Mouse (Mus musculus): ENCODE data around the gene Msh5.

The Msh5 gene

DNA sequence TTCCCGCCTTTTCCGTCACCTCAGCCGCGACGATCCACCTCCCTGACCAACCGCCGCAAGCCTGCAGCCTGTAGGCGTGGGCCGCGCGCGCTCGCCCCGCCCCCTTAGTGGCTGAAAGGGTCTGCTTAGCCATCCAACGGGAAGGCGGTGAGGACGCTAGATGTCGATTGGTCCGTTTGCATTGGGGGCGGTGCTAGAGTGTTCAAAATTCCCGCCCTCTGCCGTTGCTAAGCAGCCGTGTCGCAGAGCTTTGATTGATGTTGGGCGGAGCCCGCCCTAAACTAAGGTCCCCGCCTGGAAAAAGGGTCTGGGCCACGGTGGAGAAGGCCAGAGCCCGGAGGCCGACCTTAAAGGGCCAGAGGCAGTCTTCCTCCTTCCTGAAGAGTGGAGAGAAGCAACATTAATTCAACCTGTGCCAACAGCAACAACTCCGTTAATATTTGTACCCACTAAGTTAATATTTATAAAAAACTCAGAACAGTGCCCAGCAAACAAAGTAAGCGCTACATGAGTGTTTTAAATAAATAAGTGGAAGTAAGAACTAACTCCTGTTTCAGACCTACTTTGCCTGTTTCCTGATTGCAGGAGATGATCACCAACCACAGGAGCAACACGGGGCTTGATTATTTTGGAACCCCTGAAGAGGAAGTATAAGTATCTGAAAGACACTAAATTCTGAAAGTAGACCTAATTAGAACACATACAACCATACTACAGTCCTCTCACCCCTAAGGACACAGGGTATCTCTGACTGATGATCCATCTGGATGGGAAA lies at the start of gene Msh5:
TSS of gene Msh5 (minus strand) at position 65 of the 775 bp plus-strand sequence.
- peak; percentile 100 for DNase-seq (ENCODE audit: low spot score)

DNA sequence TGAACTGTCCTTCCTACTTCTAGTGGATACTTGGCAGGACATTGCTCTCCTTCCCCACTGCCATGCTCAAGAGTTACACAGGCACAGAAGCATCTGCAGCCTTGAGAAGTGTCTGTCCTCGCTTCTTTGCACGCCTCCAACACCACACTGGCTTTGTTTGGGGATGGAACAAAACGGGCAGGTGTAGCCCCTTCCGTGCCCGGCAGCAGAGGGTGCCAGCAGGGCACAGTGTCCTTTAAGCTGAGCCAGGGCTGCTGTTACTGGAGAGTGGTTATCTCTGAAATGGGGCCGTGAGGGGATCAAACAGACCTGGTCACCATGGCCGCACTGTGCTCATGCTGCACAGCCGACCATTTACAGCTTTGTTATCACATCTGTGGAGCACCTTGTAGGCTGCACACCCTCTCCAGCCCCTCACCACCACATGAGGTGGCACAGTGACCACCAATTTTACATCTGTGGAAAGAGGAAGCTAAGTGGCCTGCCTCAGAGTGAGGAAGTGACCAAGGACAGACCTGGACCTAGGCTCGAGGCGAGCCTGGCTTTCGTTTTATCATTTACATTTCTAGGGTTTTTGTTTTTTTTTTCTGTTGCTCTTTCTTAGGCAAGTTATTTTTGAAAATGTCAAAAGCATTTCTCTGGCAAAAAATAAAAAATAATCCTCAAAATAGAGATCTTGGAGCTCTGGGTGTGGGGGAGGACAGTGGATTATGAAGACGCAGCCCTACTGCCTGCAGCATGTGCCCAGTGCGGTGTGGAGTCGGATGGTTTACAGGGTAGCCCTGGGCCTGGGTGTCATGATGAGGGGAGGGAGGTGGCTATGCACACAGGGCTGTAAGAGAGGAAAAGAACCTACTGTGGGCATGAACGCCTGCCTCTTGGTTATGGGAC lies 48.2 kb upstream of the Msh5 start:
- DNase-seq (ENCODE audit: low spot score), result no peak

DNA sequence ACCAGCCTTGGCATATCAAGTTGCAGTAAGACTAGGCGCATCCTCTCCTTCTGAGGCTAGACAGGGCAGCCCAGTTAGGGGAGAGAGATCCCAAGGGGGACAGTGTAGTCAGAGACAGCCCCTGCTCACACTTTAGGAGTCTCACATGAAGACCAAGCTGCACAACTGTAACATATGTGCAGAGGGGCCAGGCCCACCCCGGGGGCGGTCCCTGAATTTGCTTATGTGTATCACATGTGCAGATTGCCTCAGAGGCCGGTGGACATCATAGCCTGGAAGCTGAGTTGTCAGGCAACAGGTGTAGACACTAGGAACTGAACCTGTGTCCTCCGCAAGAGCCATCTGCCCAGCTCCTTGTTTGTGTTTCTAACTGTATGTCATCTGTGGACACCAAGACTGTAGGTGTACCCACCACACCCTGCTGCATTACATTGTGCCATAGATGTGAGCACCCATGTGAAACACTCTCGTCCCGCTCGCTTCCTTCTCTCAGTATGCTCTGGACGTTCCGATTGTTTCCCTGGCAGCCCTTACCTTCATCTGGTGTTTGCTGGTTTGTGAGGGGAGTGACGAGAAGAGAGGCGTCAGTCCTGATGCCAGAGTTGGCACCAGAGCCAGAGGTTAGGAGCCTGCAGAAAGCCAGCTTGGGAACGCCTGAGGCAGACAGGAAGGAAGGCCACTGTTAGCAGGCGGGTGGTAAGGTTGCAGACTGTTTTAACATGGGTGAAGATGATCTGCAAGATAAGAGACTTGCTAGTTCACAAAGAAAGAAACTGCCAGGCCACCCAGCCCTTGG lies 46.1 kb upstream of the Msh5 start:
- no peak for DNase-seq (ENCODE audit: low spot score)

DNA sequence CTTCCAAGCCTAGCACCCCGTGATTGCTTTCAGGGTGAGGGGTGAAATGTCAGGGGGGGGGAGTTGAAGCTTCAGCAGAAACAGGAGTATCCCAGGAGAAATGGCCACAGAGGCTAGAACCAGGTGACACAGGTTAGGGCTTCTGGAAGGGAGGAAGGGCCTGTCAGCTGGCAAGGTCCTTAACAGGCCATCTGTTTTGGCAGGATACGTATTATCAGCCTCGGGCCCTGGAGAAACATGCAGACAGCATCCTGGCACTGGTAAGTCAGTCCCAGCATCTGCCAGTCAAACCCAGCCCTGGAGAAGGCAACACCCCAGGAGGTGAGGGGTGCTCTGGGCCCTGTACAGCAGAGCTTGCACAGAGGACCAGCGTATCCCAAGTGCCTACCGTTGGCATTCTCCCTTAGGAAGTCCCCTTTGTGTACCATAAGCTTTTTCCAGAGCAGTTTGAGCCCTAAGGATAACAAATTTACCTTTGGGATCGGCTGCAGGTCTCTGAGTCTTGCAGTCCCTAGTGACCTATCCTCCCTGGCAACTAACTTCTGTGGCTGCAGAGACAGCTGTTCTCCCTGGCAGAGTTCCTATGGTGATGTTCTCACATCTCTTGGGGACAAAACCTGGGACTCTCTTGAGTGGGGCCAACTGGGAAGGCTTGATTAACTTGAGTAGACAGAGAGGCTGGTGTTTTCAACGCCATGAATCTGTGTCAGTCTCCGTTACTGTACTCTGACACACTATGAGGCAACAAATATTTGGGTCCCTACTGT lies 43.8 kb upstream of the Msh5 start:
- no peak for DNase-seq (ENCODE audit: low spot score)

DNA sequence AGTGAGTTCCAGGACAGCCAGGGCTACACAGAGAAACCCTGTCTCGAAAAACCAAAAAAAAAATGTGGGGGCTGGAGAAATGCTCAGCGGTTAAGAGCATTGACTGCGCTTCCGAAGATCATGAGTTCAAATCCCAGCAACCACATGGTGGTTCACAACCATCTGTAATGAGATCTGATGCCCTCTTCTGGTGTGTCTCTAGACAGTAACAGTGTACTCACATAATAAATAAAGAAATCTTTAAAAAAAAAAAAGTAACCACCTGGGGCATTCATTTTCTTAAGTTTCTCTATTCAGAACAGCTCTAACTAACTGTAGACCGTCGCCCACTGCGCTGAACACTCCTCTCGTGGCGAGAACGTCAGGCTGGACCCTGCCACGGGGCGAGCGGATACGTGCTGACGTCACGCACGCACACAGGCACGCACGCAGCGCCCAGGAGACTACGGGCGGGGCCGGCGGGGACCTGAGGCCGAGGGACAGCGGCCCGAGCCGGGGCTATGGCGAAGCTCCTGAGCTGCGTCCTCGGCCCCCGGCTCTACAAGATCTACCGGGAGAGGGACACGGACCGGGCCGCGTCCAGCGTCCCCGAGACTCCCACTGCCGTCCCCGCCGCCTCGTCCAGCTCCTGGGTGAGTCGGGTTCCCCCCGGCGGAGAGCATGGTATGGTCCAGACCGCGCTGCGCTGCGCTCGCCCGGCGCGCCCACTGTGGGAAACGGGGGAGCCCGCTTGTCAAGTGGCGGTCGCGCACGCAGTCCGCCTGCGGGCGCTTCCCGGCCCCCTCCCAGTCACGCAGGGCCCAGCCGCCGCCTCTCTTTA lies 42.5 kb upstream of the Msh5 start, which contains the start of gene Abhd16a:
TSS of gene Abhd16a (plus strand) at position 439 of the 820 bp plus-strand sequence.
- peak; percentile 93 for DNase-seq (ENCODE audit: low spot score)

DNA sequence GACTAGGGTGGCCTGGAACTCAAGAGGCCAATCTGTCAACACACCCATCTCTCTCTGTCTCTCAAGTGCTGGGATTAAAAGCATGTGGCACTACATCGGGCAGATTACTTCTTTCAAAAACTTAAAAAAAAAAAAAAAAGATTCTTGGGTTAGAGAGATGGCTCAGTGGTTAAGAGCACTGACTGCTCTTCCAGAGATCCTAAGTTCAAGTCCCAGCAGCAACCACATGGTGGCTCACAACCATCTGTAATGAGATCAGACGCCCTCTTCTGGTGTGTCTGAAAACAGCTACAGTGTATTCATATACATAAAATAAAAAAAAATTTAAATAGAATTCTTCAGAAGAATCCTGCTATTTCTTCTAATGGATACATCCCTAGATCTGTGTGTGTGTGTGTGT lies 41.6 kb upstream of the Msh5 start:
- DNase-seq (ENCODE audit: low spot score), result no peak

DNA sequence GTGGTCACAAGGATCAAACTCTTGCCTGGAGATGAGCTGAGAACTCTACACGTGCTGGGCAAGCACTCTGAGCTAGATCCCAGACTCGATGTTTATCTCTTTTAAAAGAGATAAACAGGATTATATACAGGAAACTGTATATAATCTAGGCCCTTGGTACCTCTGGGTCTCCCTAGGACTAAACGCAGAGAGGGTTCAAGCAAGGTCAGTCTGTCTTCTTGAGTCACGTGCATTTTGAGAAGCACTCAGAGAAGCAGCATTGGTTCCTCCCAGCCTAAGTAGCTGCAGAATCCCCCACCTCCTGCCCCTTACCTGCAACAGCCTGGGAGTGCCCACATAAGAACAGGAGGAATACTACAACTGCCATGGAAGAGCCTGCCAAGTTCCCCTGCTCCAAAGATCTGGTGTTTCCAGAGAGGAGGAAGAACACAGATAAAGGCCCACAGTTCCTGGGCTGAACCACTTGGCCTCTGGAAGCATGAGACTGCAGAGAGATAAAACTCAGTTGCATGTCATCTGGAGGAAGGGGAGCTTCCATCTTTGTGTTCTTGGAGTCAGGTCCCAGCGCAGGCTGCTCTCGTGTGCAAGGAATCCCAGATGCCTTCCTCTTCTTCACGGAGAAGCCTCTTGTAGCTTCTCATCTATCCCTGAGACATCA lies 38.8 kb upstream of the Msh5 start, which contains the start of gene Ly6g6f:
TSS of gene Ly6g6f (minus strand) at position 403 of the 658 bp plus-strand sequence.
- DNase-seq (ENCODE audit: low spot score), result no peak

DNA sequence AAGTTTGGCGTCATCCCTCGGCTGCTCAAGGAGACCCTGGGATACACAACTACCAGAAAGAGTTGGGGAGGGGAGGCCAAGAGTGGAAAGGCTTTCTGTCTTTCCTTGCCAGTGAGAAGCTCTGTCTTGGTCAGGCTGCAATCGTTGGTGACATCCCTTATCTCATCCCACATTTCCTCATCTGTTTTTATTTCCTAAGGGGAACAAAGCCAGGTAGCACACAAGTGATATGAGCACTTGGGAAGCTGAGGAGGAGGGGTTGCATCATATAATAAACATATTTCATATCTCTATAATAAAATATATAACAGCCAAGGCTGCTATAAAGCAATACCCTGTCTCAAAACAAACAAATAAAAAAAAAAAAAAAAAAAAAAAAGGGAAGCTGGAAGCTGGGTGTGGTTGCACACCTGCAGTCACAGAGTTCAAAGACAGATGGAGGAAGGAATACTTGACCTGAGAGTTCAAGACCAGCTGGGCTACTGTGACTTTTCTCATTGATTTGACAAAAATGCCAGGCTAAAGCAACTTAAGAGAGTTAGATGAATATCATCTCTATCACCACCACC lies 37.5 kb upstream of the Msh5 start:
- DNase-seq (ENCODE audit: low spot score), result no peak

DNA sequence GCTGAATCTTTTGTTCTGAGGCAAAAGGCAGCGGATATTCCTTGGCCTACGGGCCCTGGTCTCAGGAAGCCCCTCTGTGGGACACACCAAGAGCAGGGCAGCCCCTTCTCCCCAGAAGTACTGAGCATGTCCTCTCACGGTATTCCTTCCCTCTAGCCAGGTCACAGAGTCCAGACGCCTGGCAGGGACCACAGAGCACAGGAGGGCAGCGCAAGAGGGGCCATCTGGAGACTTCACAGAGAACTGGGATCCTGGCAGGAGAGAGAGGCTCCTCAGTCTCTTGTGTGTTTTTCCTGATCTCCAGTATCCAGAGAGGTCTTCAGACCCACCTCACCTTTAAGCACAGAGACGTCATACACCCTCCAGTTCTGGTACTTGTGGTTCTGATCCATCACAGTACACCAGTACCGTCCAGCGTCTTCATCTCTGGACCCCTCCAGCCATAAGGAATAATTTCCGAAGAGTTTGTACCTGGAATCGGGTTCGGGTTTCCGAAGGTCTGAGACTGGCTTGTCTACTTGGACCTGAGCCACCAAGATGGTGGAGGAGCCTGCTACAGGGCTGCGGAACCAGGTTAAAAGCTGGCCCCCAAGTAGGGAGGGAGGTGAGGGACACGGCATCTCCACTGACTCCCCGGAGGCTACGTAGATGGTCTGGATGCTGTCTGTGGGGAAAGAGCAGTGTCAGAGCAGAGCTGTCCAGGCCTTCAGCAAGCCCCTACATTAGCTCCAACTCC lies 36.5 kb upstream of the Msh5 start:
- DNase-seq (ENCODE audit: low spot score), result no peak

DNA sequence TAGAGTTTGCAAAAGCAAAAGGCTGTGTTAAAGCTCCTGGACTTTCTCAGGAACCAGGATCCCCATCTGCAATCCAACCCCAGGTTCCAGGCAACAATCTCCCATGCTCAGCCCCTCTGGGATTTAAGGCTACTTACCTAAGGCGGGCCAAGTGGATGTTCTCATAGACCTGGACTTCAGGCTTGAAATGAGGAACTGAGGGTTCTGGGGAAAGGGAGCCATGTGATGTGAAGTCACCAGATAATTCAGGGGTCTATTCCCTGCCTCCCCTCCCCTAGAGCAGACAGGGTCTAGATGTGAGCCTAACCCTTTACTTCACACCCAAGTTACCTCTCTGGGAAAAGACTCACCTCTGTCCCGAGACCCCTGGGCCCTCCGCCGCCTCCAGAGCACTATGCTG lies 34.2 kb upstream of the Msh5 start:
- DNase-seq (ENCODE audit: low spot score), result no peak

DNA sequence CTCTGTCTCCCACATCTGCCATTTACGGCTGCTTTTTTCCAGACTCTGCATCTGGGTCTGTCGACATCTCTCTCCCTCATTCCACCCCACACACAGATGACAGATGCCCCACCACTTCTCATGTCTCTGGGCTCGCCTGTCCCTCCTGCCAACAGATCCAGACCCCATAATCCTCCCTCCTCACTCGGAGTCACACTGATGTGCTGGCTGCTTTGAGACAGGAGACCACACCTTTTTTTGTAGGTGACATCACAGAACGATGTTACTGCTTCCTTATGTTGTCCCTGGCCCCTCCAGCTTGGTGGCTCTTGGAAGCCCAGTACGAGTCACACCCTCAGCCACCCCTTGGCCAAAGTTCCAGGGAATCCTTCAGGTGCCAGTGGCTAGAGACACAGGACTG lies 33.7 kb upstream of the Msh5 start:
- no peak for DNase-seq (ENCODE audit: low spot score)

DNA sequence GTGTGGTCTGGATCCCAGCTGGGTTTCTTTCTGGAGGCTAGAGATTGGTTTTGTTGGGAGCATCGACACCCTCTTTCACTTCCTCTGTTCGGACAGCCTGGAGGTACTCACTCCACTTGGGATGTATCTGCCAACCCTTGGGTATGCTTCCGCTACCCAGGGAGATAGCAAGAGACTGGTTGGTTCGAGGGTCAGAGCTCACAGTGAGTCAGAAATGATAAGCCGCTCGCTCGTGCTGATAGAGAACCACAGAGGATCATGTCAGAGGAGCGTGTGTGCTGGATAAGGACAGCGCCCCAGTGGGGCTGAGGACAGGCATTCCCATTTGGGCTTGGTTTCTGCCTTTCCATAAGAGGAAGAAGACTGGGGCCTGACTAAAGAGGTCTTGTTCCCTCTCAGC lies 33.2 kb upstream of the Msh5 start:
- no peak for DNase-seq (ENCODE audit: low spot score)

DNA sequence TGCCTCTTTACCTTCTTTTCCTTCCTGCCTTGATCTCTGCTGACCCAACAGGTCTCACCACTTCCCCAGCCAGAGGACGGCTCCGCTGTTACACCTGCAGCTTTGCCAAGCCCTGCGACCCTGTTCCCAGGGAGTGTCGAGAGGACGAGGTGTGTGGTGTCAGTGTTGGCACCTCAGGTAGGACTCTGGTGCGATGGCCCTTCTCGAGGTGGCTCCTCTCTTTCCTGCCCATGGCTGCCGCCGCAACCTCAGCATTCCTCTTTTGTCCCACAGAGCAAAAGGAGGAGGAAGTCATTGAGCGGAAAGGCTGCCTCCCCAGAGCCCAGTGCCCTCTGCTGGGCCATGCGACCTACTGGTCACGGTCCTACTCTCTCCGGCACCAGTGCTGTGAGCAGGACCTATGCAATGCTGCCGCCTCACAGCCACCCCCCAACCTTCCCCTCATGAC lies 31.3 kb upstream of the Msh5 start, which contains the start of gene Ly6g6d:
TSS of gene Ly6g6d (minus strand) at position 280 of the 448 bp plus-strand sequence.
- DNase-seq (ENCODE audit: low spot score), result peak; percentile 65

DNA sequence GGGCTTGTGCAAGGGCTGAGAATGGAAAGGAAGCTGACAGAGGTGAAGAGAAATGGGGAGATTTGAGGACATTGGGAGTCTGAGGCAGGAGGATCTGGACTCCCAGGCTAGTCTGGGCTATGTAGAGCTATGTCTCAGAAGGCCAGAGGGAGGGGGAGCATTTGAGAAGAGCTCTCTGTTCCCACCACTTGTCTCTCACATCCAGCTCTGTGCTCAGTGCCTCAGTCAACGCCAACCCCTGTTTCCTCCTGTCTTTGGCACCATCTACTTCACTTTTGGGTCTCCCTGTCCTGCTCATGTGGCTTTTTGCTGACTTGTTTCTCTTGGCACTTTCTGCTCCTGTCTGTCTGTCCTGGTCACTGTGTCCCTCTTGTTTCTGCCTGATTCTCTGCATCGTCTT lies 30.7 kb upstream of the Msh5 start:
- DNase-seq (ENCODE audit: low spot score), result no peak

DNA sequence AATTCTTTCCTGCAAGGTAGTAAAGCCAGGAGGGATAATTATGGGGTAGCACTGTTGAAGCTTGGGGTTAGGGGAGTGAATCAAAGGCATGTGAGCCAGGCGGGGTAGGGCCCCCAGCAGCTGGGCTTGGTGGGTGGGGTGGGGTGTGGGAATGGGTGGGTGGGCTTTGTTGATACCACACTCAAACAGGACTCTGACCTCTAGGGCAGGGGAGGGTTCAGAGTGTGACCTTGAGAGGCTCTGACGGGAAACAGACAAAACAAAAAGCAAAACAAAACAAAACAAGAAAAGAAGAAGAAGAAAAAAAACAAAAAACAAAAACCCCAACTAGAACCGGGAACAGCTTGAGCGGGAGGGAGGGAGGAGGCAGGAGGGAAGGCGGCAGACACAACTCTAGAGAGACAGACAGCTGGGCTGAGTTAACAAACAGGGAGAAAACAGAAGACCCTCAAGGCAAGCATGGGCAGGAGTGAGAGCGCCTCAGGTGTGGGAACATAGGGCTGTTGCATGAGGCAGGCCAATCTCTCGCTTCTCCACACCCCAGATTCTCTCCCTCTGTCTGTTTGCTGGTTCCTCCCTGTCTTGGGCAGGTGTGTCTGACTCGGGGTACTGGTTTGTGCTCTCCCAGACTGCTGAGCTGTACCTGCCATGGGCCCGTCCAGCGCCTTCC lies 30.1 kb upstream of the Msh5 start, which contains the start of gene Ly6g6e:
TSS of gene Ly6g6e (plus strand) at position 396 of the 670 bp plus-strand sequence.
- no peak for DNase-seq (ENCODE audit: low spot score)

DNA sequence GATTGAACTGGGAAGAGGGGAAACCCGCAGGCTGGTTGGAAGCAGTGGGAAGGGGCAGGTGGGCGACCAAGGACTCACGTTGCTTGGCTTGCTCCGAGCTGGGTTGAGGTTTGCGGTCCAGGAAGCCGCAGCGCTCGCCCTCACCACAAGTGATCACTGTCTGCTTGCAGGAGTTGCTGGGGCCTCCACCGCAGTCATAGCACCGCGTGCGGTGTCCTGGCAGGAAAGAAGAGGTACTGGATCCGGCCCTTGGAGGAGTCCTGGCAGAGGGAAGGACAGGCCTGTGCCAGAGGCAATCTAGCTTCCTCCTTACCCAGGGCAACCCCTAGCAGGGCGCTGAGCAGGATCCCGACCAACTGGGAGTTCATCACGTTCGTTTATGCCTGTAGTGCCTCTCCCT lies 27.6 kb upstream of the Msh5 start:
- DNase-seq (ENCODE audit: low spot score), result no peak

DNA sequence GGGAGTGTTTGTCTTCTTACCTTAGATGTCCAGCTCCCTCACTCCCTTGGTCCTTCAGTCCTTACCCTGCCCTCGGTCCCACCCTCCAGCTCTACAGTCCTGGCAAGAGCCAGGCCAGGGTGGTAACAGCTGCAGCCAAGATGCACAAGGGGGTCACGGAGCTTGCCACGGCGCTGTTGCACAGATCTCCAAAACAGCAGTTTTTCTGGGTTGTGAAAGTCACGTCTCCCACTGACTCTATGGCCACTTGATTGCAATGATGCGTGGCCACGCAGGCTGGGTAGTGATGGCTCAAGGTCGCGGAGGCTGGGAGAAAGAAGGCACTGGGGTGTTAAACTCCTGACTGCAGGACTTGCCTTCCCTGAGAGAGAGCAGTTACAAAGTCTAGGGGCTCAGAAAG lies 24.9 kb upstream of the Msh5 start:
- no peak for DNase-seq (ENCODE audit: low spot score)

Measured in retina, embryonic 14.5 days (tissue).